Mouse (Mus musculus) erythroid progenitor cell, adult 5-6 weeks (primary cell): ENCODE results near the gene Elmo2. TPM values are rescaled to one million over a fixed set of nuclear protein-coding genes. Genes with fewer than 3 reads are reported as not detected.

Experiments used
- ATAC-seq: replicated peaks from 2 replicates; pipeline ENCODE4 v1.8.0; 2016; ENCODE audit warnings: moderate number of reproducible peaks, mild to moderate bottlenecking, moderate TSS enrichment, inconsistent platforms; ENCODE audit not compliant: poor library complexity, low FRiP score, severe bottlenecking
- total RNA-seq, 2 experiments: library from RNA; stranded (forward) in 1 of 2; stranded (reverse) in 1 of 2; fragments of 150-400 nt in 1 of 2; fragments of 186-747, 209-891 nt in 1 of 2; gene quantifications; 2 replicates each; pipeline versions ENCODE4 v1.2.3 to v1.2.4; 2015 to 2017; ENCODE audit warnings: low replicate concordance in 2 of 2

Gene Elmo2
- total RNA-seq, 2 experiments from 2014 or later = 13.1 to 16.3 TPM

- no peak for ATAC-seq
Measured at GRCm38 (mm10) chr2:165238416-165239145, 87.7 kb downstream of the Elmo2 start.

Other genes starting within 250 kb of the Elmo2 start
- not detected in 2 replicates for gene 1700025C18Rik, start 235.7 kb downstream of the Elmo2 start, total RNA-seq (2015; ENCODE audit: low replicate concordance)
- gene 1700025C18Rik, start 235.7 kb downstream of the Elmo2 start, total RNA-seq (2017; ENCODE audit: low replicate concordance) = not detected in 2 replicates
- gene Cdh22, start 91.6 kb downstream of the Elmo2 start, total RNA-seq (2015; ENCODE audit: low replicate concordance) = not detected in 2 replicates
- gene Cdh22, start 91.6 kb downstream of the Elmo2 start, total RNA-seq (2017; ENCODE audit: low replicate concordance) = not detected in 2 replicates
- 11.9 and 18.0 TPM in 2 replicates for gene Slc35c2, start 38.6 kb downstream of the Elmo2 start, total RNA-seq (2015; ENCODE audit: low replicate concordance)
- 5.2 and 10.5 TPM in 2 replicates for gene Slc35c2, start 38.6 kb downstream of the Elmo2 start, total RNA-seq (2017; ENCODE audit: low replicate concordance)
- gene Zfp663, start 42.2 kb upstream of the Elmo2 start, total RNA-seq (2015; ENCODE audit: low replicate concordance) = not detected in 2 replicates
- not detected in 2 replicates for gene Zfp663, start 42.2 kb upstream of the Elmo2 start, total RNA-seq (2017; ENCODE audit: low replicate concordance)
- gene Zfp334, start 61.8 kb upstream of the Elmo2 start, total RNA-seq (2015; ENCODE audit: low replicate concordance) = not detected in 2 replicates
- gene Zfp334, start 61.8 kb upstream of the Elmo2 start, total RNA-seq (2017; ENCODE audit: low replicate concordance) = not detected in 2 replicates
- gene Ocstamp, start 73.9 kb upstream of the Elmo2 start, total RNA-seq (2015; ENCODE audit: low replicate concordance) = not detected in 2 replicates
- gene Ocstamp, start 73.9 kb upstream of the Elmo2 start, total RNA-seq (2017; ENCODE audit: low replicate concordance) = not detected in 2 replicates
- gene Slc13a3, start 146.8 kb upstream of the Elmo2 start, total RNA-seq (2015; ENCODE audit: low replicate concordance) = not detected in 2 replicates
- gene Slc13a3, start 146.8 kb upstream of the Elmo2 start, total RNA-seq (2017; ENCODE audit: low replicate concordance) = 0.13 and 0.91 TPM in 2 replicates
- not detected in 2 replicates for gene Trp53rka, start 166.8 kb upstream of the Elmo2 start, total RNA-seq (2015; ENCODE audit: low replicate concordance)
- gene Trp53rka, start 166.8 kb upstream of the Elmo2 start, total RNA-seq (2017; ENCODE audit: low replicate concordance) = 1.4 and 2.9 TPM in 2 replicates
- not detected in 2 replicates for gene Slc2a10, start 177.3 kb upstream of the Elmo2 start, total RNA-seq (2015; ENCODE audit: low replicate concordance)
- gene Slc2a10, start 177.3 kb upstream of the Elmo2 start, total RNA-seq (2017; ENCODE audit: low replicate concordance) = not detected in 2 replicates